Mouse (Mus musculus): ENCODE data around the gene Zfp704. TPM values are rescaled to one million over a fixed set of nuclear protein-coding genes. Genes with fewer than 3 reads are reported as not detected.
"Not testable (repeated sequence)": the region's sequence is repeated elsewhere in the genome, so short reads cannot be mapped to it uniquely, and the experiment has no call there.

Gene Zfp704
- total RNA-seq, 2 experiments from 2014 or later: 32.4 to 34.2 TPM

DNA sequence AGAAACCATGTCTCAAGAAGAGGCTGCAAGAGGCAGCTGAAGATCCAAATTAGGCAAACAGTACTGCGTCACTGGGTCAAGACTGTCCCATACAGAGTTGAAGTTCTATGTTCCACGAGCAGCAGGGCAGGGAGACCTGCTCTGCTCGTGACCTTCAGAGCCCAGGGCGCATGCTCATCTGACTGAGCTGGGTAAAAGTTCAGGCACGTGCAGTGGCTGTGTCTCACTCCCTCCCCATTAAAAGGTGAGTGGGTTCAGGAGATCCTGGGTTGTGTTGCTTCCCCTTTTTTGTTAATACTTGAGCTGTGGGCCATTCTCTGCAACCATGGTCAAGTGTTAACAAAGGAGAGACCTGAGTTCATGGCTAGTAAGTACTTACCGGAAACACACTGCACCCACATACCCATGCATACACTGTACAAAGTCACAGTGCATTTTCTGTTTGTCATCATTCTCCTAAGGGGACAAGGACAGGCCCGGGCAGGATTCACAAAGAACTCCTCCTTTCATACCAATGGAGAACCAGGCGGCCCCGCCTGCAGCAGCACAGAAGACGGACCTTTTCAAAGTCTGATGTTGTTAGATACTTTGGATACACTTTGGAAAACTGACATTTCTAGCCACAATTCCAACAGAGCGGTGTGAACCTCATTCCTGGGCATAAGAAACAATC lies 10.0 kb downstream of the Zfp704 start:
- DNase-seq (ENCODE audit: extremely low spot score in 1 of 2, low spot score in 1 of 2): no peak

DNA sequence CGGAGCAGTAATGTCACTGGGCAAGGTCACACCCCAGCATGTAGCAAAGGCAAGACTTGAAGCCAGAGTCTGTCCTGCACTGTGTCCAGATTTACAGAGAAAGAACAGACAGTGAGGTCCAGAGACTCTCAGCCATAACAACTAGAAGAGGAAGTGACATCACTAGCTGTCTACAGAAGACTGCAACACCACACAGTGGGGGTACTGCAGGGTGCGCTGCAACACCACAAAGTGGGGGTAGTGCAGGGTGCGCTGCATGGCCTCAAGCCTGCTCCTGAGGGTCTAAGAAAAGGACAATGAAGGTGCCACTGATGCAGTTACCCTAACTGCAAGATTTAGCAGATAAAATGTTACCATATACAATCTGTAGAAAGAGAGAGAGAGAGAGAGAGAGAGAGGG lies 11.8 kb downstream of the Zfp704 start:
- DNase-seq (ENCODE audit: extremely low spot score in 1 of 2, low spot score in 1 of 2): no peak

DNA sequence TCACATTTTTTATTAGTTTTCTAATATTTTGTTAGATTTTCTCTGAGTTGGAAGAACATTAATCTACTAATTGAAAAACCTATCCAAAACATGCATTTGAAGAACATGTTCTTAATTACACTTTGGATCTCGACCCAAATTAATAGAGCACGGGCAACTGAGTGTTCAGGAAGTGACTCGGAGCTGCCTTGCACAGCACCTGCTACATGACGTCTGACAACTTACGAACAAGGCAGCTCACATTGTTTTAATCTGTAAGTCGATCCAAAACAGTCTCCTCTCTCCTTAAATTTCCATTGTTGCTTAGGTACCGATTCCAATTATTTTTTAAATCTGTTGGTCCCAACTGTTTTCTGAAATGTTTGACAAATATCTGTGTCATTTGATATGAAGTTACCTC lies 15.4 kb downstream of the Zfp704 start:
- no peak for DNase-seq (ENCODE audit: extremely low spot score in 1 of 2, low spot score in 1 of 2)

DNA sequence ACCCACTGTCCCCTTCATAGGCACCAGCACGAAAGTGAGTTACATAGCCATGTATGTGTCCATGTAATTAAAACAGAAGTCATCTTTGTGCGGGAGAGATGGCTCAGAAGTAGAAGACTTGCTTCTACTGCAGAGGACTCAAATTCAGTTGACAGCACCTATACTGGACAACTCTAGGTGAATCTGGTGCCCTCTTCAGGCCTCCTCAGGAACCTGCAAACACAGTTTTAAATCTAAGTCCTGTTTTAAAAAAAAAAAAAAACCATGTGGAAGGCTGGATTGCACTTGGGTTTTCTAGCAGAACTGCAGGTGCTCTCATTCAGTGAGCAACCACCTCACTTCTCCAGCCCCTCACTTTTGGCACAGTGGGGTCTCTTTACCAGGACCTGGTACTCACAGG lies 16.1 kb downstream of the Zfp704 start:
- peak in 1 of 2 experiments; percentile 22 for DNase-seq (ENCODE audit: extremely low spot score in 1 of 2, low spot score in 1 of 2)

DNA sequence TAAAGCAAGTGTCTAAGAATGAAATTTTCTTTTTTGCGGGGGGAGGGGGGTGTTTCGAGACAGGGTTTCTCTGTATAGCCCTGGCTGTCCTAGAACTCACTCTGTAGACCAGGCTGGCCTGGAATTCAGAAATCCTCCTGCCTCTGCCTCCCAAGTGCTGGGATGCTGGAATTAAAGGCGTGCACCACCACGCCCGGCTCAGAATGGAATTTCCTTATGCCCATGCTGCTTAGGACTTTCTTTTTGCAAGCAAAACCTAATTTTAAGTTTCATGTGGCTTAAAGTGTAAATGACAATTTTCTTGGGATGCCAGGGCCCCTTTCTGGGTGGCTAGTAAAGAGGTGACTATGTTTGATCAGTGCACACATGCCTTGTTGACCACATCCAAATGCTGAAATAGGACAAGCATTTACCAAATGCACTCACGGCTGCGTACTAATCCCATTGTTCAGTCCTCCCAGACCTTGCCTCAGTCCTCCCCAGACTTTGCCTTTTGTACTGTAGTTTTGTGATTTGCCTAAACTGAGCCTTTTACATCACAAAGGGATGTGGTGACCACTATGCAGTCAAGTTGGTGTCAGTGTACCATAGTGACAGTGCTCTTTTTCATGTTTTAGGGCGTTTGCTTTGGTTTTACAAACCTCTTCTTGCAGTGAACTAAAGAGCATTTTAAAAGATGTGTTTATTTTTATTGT lies 18.3 kb downstream of the Zfp704 start:
- no peak for DNase-seq (ENCODE audit: extremely low spot score in 1 of 2, low spot score in 1 of 2)

DNA sequence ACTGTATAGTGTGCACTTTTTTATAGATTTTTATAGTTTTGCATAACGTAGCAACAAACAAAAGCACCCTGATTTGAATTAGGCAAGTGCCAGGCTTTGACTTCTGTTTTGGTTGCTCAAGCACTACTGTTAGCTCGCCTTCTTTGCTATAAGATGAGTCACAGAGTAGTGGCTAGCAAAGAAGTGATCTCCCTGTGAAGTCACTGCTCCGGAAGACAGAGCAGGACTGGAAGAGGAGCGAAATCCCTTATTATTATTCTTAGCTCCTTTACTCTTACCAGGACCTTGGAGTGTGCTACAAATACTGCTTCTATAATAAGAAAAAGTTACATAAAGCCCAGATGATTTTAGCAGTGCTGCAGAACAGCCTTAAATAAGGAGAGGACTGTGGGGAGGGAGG lies 21.2 kb downstream of the Zfp704 start:
- DNase-seq (ENCODE audit: extremely low spot score in 1 of 2, low spot score in 1 of 2): no peak

DNA sequence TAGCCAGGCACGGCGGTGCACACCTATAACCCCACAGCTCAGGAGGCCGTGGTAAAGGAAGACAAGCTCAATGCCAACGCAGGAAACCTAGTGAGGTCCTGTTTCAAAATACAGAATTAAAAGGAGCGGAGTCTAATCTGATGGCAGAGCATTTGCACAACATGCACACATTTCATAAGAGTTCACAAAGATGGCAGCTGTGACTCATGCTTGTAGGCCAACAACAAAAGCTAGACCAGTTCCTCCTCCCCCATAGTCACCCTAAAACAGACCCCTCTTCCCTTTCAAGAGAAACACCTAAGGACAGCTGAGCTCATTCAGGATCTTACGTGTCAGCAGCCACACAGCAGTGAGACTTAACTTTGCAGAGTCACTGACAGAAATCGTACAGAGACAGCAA lies 22.6 kb downstream of the Zfp704 start:
- DNase-seq (ENCODE audit: extremely low spot score in 1 of 2, low spot score in 1 of 2): no peak

DNA sequence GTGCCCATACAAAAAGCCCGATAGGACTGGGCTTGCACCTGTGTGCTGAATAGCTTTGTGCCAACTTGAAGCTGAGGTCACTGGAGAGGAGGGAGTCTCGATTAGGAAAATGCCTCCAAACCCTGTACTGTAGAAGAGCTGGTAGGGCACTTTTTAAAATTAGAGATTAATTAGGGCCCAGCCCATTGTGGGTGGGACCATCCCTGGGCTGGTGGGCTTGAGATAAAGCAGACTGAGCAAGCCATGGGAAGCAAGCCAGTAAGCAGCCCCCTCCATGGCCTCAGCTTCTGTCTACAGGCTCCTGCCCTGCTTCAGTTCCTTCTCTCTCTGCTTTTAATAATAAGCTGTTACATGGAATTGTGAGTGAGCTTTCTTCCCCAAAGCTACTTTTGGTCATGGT lies 26.4 kb downstream of the Zfp704 start:
- DNase-seq (ENCODE audit: extremely low spot score in 1 of 2, low spot score in 1 of 2): no peak

DNA sequence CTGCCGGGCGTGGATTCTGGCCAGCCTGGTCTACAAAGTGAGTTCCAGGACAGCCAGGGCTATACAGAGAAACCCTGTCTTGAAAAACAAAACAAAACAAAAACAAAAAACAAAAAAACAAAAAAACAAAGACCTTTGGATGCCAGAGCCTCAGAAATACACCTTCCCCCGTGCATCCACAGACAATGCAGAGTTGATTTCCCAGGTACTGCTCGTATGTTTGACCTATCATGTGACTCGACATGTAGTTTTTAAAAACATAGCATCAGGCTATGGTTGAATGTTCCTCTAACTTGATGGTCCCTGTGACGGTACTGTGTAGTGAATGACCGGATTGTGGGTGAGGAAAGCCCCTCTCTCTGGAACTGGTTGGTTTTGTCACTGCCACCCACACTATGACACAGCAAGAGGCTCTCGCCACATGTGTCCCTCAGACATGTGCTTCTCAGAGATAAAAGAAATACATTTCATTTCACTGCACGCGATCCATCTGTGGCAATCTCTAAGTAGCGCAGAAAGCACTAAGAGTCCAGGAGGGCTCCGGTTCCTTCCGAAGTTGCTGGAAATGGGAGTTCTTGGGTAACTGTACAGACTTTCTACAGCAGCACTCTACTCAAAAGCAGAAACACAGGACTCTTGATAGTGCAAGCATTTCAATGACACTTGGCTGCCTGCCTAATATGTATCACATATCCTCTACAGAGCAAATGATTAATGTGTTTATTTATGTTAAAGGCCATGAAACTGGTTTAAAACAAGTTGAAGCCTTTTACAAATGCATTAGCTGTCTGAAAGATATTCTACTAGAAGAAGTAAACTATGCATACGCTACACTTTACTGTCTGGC lies 28.7 kb downstream of the Zfp704 start:
- DNase-seq (ENCODE audit: extremely low spot score in 1 of 2, low spot score in 1 of 2): no peak

DNA sequence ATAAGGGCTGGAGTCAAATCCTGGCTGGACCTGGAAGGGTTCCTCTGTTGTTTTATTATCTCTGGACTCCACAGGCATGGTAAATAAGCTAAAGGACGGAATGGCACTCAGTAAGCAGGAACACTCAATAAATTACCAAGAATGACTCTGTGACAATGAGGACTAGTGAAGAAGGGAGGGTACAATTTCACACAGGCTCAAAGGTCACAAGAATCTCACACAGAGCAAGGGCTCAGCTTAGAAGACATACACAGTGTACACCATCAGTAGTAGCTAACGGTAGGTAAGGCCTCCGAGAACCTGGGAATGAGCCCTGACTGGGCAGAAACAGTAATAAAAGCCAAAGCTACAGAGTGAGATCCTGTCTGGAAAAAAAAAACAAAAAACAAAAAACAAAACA lies 29.8 kb downstream of the Zfp704 start:
- no peak for DNase-seq (ENCODE audit: extremely low spot score in 1 of 2, low spot score in 1 of 2)

DNA sequence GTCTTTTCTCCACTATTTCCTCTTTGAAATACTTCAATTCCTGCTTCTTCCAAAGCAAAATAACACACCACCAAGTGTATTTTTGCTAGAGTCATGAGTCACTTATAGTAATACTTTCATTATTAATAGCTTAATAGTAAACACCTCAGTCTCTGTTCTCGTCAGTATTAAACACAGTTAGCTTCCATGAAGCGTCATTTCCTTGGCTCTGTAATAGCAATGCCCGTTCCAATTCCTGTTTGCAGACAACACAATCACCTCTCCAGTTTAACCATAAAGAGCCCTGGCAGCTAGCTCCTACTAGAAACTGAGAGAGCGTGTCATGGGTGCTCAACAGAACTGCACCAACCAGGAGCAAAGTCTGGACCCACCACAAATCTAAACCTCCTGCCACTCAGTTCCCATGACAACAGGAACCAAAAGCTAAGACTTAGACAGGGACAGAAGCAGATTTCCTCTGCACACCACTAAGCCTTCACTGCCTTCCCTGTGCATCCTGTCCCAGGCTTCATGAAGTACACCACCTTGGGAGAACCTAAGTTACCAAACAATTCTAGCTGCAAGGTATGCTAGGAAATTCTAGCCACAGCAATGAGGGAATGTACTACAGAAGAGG lies 30.7 kb downstream of the Zfp704 start:
- no peak for DNase-seq (ENCODE audit: extremely low spot score in 1 of 2, low spot score in 1 of 2)

DNA sequence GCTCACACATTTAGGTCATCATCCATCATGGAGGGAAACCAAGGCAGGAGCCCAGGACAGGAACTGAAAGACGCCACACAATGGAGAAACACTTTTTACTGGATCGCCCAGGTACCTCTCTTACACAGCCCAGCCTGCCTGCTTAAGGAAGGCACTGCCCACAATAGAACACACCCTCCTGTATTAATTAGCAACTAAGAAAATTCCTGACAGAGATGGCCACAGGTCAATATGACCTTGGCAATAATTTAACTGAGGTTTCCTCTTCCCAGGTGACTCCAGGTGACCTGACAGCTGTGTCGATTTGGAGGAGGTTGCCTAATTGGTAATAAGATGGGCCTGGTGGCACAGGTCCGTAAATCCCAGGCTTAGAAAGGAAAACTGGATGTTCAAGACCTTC lies 33.0 kb downstream of the Zfp704 start:
- no peak for DNase-seq (ENCODE audit: extremely low spot score in 1 of 2, low spot score in 1 of 2)

DNA sequence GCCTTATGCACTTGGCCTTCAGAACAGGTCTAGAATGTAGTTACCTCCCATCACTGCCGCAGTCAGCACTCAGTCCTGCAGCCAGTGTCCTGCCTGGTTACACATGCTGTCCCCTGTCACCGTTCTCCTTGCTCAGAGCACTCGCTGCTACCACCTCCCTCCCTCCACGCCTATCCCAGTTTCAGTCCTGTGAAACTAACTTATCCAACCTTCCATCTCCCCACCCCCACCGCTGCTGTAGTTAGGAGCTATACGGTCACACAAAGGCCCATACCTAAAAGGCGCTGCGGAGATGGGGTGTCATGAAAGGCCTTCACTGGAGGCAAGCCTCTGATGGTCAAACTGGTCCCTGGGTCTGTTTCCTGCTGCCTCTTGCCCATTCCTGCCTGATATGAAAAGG lies 35.6 kb downstream of the Zfp704 start:
- DNase-seq (ENCODE audit: extremely low spot score in 1 of 2, low spot score in 1 of 2): no peak

DNA sequence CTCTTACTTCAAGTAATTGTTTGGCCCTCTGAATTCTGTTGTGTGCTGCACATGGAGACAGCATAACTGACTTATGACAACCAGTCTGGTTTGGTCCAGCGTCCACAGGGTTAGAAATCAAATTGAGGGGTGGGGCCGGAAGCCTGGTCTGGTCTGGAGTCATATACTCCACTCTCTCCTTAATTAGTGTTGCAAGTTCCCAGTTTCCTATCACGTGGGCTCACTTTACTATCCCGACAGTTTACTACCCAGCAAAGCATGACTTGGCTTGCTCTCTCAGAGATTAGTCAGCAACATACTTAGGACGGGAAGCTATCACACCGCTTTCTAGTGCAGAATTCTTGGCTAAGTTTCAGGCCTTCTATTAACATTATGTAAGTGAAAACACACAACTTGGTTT lies 36.3 kb downstream of the Zfp704 start:
- no peak for DNase-seq (ENCODE audit: extremely low spot score in 1 of 2, low spot score in 1 of 2)

DNA sequence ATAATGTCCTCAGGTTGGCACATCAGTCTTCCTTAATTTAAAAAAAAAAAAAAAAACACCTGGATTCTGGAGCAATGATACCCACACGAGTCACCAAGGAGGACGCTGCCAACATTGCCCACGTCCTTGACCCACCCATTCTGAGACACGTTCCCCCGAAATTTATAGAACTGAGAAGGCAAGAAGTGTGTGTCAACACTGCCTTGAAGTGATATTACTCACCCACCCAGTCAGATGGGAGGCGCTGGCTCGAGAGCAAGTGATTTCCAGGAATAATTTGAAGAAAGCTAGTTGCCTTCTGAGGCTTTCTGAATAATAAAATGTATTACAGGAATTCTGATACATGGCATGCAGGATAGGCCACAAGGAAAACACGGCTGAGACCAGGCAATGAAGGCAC lies 37.6 kb downstream of the Zfp704 start:
- no peak for DNase-seq (ENCODE audit: extremely low spot score in 1 of 2, low spot score in 1 of 2)

DNA sequence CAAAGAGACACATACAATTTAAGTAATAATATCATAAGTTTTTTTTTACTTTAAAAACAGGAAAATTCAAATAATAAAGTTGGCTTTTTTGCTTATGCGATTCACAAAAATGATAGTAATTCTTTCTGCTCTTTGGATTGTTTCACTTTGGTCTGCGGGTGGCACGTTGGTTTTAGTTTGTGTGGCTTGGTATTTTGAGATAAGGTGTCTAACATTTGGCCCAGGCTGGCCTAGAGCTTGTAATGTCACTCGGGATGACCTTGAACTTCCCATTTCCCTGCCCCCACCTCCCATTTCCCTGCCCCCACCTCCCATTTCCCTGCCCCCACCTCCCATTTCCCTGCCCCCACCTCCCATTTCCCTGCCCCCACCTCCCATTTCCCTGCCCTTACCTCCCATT lies 39.1 kb downstream of the Zfp704 start:
- DNase-seq (ENCODE audit: extremely low spot score in 1 of 2, low spot score in 1 of 2): no peak

DNA sequence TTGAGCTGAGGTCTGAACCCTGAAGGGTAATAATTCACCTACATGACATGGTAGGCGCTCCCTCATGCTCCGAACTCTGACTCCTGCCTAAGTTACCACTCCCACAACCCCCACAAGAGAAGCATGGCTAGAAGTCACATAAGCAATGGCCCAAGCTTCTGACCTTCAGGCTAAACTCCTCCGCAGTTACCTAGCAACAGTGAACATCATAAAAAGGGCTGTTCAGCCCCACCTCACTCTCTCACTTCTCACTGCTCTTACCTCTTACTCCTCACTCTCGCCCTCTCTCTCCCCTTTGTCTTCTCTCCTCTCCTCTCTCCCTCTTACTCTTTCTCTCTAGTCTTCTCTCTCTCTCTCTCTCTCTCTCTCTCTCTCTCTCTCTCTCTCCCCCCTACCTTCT lies 40.2 kb downstream of the Zfp704 start:
- not testable (repeated sequence) for DNase-seq (ENCODE audit: extremely low spot score in 1 of 2, low spot score in 1 of 2)

DNA sequence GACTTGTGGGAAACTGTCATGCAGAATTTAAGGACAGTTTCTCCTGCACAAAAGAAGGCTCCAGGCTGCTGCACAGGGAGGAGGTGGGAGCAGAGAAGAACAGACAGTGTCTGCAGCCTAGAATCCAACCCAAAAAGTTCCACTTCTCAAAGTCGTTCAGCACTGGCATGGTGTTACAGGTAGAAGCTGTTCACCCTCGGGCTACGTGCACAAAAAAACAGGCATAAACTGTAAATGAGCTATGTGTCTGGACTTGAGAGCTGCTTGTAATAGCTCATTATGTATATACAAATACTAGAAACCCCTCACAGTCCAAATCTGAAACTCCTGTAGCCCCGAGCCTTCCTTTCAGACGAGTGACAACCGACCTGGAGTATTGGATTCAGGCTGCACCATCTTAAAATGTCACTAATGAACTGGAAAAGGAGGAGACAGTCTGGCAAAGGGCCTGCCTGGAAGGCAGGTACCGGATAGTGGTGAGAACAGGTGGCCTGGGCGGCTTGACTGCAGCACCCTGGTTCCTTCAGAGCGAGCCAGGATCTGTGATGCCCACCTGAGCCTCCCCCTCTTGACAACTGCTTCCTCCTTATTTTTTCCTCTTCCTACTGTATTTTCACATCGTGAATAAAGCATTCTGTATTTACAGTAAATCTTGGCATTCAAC lies 41.2 kb downstream of the Zfp704 start:
- DNase-seq (ENCODE audit: extremely low spot score in 1 of 2, low spot score in 1 of 2): no peak

DNA sequence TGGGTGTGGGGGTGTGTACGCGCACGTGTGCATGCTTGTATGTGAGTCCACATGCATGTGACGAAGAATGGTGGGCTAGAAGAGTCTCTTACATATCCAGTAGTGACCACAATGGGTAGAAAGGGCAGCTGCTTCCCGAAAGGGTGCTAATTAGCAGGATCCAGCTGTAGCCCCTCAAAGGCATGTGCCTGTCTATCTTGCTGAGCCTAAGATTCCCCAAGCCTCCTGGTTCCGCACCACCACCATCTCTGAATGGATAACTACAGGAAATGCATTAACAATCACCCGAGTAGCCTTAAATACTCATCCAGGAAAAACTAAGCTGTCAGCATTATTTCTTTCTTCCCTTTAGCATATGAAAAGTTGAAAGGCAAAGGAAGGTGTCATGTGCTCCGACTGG lies 41.9 kb downstream of the Zfp704 start:
- DNase-seq (ENCODE audit: extremely low spot score in 1 of 2, low spot score in 1 of 2): no peak

DNA sequence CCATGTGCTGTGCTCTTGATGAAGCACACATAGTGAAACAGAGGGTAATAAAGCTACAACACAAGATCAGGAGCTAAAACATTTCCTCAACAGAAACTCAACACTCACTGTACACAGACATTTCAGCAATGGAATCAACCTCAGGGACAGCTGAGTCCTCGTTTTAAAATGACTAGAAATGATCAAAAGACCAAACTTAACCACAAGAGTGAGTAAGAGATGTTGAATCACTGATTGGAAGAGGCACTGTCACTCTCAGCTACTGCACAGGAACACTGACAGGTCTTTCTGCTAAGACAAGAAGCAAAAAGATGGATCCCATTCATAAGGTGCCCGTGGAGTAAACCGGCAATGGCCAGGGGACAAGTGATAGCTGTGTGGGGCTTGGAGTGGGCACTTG lies 43.1 kb downstream of the Zfp704 start:
- no peak for DNase-seq (ENCODE audit: extremely low spot score in 1 of 2, low spot score in 1 of 2)

DNA sequence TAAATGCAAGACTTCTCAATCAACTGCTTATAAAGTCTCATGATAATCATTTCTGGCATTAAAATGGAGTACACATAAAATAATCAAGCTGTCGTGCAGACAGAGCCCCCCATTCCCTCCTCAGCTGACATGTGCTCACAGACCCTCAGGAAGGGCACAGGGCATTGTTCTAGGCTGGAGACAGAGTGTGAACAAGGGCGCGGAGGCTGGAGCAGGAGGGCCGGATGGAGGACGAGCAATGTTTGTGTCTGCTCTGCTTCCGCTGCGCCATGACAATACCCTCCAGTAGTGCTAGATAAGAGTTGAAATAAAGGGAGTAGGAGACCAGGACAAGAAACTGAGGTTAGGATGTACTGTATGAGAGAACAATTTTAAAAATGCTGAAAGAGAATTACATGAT lies 46.3 kb downstream of the Zfp704 start:
- DNase-seq (ENCODE audit: extremely low spot score in 1 of 2, low spot score in 1 of 2): no peak

Data from layer of hippocampus, postnatal 25 days (tissue).